Mouse (Mus musculus): ENCODE data around the gene Gm12830.

Gm12830 gene

DNA sequence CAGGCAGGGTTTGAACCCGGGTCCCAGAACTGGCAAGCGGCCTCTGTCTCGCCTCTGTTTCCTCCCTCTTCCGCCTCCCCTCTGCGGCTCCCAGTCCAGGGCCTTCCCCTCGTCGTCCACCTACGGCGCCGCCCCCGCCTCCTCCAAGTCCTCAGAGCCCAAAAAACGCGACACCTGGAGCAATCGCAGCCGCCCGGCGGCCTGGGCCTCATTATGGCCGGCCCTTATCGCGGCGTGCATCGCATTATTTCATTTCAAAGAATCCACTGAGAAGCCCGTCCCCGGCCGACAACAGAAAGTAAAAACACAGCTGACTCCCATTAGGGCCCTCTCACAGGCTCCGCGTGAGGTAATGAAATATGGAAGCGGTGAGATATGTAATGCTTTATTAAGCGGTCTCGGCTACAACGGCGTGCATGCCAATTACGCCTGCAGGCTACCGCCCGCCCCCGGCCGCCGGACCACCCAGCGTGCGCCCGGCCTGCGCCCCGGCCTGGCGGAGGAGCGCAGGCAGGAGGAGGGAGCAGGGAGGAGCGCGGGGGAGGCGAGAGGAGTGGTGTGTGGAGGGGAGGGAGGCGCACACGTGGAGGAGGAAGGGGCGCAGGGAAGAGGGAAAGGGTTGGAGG is at the start of gene Gm12830:
TSS of gene Gm12830 (plus strand) at position 156 of the 626 bp plus-strand sequence.
- no peak for DNase-seq (ENCODE audit: low spot score)

DNA sequence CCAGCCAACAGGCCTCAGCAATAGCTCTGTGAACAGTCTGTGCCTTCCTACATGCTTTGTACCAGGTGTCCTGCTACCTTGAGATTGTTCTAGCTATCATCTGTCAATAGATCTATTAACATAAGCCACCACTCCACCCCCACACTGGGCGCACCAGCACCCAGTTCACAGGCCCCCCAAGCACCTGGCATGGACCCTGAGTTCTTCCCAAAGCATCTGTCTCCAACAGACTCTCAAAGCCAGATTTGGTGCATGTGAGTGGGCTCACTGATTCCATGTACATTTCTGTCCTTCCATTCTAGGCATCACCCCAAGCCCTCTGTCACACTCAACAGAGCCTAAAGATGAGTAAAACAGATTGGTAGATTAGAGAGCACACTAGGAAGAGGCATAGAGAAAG is 48.2 kb upstream of the Gm12830 start:
- no peak for DNase-seq (ENCODE audit: low spot score)

DNA sequence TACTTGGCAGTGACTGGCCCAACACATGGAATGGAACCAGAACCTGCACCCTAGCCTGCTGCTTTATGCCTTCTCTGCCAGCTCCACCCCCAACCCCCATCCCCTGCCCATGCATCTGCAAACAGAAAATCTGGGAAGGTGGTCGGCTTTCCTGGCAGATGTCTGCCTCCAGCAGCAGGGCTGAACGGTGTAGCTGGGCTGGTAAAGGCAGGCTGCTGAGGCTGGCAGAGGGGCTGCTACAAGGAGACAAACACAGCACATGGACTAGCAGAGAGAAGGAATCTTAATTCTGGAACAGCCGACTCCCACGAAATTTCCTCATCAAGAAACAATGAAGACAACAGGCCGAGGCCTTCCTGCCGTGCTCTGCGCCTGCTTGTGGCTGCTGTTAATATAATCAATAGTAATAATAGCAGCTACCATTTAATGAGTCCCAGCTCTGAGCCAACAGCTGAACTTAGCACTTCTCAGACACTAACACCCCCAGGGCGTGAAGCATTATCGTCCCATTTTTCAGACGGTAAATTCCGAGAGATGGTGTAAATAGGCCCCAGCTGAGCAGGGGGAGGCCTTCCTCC is 43.8 kb upstream of the Gm12830 start:
- no peak for DNase-seq (ENCODE audit: low spot score)

DNA sequence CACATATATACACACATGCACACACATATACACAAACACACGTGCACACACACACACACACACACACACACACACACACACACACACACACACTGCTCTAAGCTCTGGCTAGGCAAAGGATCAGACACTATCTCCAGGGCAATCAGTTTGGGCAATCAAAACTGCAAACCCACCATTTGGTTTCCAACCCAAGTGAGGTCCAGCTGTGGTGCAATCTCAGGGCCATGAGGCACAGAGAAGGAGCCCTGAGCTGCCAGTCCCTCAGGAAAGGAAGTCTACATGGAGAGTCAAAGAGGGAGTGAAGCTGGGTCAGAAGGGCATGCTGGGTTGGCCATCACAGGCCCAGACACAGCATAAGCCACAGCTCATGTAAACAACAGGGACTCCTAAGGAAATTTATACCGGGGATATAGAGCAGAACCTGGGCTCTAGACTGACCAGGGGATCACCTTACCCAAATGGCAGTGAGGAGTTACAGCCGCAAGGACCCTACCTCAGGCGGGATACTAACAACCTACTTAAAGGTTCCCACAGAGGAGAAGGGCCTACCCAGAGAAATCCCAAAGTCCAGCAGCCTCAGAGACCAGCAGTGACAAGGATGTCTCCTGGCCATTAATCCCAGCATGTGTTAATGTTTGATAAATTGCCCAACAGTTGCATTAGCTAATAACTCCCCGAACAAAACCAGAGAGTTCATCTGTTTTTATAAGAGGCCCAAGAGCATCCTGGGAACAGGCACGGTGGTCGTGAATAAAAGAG is 42.6 kb upstream of the Gm12830 start:
- DNase-seq (ENCODE audit: low spot score) = no peak

DNA sequence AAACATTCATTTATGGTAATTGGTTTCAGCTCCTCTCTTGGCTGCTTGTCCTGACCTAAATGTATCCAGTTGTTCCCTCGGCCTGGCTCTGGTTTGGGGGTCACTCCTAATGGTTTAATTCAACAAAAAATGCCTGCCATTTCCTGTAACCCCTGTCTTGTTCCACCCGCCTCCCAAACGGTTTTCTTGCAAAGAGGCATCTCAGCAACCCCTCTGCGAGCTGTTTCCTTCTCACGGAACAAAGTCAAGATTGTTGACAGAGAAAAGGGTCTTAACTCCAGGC is 42.1 kb upstream of the Gm12830 start:
- no peak for DNase-seq (ENCODE audit: low spot score)

DNA sequence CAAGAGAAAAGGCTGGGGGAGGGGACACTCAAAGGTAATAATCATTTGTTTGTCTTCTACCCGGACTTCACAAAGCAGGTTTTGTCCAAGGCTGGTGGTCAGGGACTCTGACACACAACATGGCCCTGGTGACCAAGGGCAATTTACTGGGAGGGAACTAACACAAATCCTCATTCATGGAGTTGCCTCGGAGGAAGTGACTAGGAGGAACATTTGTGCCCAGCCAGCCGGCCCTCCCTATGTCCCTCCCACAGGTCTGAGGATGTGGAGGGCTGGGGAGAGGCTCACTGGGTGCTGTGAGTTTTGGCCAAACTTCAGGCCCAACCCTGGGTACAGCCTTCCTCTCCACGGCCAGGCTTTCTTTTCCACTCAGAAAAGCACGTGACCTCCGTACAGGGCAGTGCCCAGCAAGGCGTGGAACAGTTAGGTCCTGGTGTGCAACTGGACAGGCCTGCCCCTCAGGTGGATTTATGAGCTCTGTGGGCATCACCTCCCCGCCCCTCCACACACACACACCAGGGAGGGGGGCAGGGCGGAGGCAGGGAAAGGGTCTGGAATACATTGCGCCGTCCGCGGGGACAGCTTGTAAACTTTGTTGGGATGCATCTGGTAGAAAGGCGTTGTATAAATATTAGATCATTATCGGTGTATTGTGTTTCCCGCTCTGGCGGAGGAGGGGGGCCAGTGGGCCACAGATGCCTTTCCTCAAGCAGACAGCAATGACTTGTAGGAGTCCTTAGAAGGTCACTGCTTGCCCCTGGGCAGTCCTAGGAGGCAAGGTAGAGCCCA is 41.6 kb upstream of the Gm12830 start:
- DNase-seq (ENCODE audit: low spot score) = no peak

DNA sequence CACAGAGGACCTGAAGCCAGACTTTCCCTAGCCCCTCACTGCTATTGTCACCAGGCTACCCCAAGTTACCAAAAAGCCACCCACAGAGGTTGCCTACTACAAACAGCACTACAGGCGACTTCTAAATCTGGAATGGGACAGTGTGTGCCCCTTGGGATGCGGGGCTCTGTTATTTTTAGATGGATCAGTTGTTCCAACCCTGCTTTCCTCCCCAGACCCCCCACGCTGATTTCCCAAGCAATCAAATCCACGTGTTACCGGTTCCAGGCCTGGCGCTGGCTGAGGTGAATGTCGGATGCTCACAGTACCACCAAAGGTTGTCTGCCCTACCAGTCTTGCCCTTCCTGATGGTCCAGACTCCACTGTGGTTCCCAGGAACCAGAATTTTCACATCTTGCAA is 38.7 kb upstream of the Gm12830 start:
- DNase-seq (ENCODE audit: low spot score) = no peak

DNA sequence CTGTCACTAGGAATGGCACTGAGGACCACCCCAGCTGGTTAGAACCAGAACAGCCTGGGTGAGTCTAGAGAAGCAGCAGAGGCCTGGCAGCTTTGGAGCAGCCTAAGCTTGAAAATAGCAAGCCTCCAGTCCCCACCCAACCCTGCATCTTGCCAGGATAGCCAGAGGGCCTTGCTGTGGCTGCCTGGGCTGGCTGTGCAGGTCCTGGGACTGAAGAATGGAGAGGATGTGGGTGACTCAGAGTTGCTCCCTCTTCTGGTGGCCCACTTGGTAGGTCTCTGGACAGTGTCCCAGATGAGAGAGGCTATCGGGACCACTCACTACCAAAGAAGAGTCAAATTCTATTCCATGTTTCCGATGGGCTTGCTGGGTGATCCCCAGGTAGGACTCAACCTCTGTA is 36.8 kb upstream of the Gm12830 start:
- no peak for DNase-seq (ENCODE audit: low spot score)

DNA sequence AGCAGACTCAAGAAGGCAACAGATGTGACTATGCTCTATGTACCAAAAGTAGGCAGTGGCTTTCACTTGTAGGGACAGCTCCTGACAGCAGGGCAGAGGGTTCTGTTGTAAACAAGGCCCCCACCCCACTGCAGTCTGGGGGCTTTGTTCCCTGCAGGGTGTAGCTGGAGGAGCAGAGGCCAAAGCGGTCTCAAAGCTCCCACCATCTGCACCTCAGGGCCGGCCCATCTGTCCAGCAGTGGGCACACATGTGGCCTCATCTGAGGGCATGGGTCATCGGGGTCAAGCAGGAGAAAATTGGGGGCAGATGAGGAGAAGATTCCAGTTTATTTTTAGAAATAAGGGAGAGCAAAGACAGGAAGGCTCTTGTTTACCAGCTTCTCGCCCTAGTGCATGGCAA is 32.7 kb upstream of the Gm12830 start:
- DNase-seq (ENCODE audit: low spot score) = no peak

DNA sequence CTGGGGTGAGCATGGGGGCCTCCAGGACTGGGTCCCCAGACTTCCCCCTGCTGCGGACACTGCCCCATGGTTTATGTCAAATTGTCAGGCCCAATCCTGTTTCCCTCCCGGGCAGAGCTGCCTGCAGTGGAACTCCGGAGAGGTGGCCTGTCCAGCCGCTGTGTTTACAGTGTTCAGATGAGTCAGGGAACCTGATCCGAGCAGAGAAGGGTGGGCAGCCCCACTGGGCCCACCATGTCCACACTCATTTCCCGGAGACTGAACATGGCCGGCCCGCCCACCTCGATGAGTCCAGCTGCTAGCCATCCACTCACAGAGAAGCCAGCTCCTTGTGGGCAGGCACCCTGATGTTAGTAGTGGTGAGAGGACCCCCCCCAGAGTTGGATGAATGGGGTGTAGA is 29.9 kb upstream of the Gm12830 start:
- DNase-seq (ENCODE audit: low spot score) = no peak

DNA sequence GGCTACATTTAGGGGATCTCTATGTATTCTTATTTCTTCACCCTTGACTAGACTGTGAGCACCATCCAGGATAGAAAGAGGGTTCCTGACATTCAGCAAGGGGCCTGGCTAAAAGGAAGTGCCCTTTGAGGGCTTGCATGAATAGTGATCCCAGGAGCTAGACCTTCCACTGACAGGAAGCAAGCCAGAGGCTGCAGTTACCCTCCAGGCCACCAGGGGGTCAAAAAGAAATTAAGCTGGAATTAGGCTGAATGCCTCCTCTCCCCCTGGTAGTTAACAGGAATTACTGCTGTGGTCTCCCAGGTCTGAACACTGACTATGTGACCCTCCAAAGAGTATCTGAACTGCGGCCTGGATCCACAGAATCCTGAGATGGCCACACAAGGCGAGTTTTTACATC is 27.7 kb upstream of the Gm12830 start:
- DNase-seq (ENCODE audit: low spot score) = no peak

DNA sequence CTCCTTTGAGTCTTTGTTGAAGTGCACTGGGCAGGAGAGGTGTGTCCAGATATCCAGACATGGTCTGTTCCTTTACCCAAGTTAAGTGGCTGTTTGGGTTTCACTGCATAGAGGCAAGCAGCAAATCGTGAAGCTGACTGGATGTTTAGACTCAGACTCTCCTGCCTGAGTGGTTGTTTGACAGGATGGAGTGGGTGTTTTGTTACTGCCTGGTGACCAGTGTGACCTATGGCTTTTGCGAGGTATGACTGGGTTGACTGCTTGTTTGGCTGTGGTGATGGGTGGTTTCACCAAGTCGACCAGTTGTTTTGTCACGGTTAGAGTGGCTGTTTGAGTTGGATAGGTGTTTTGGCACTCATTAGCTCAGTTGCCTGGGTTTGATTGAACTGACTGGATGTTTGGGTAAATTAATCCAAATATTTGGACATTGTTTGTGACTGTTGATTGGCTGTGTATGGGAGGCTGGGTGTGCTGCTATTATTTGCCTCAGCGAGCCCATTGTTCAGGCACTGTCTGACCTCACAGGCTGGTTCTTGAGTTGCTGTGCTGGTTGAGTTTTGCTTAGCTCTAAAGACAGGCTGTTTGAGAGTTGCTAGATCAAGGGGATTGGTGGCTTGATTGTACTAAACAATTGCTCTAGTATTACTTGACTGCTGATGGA is 24.1 kb upstream of the Gm12830 start:
- DNase-seq (ENCODE audit: low spot score) = no peak

DNA sequence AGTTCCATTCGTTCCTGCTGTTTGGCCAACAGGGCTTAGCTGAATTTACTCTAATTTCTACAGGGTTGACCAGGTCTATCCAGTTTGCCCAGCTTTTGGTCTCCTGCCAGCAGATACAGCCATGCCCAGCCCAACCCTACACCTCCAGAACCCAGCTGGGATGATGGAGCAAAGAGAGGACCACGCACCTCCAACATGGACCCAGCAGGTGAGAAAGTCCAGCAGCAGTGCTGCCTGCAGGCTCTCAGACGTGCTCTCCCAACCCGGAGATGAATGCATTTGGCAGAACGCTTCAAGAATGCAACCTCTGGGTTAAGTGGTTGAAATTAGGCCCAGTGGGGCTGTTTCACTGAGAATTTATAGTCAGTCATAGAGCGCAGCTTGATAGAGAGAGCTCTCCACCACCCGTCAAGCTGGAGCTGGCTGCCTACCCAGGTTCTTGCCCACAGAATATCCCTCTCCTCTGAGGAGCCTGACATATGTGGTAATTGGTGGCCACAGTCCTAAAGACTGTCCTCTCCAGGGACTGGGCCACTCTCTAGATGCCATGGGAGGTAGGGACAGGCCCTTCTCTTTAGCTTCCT is 23.4 kb upstream of the Gm12830 start:
- DNase-seq (ENCODE audit: low spot score) = no peak

DNA sequence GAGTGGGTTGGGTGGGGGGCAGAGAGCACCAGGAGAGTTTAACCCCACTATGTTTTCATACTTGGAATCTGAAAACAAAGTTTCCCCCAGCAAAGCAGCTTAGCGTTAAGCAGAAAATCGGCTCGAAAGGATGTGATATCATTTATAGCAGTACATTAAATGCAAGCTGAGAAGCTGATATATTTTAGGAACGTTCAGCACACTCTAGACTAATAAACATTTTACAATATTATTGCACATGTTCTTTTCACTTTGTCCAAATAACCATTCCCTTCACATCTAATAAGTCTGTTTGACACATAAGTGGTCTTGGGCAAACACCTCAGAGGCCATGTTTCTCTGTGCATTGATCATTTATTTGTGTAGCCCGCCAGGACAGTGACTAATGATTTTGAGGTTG is 17.4 kb upstream of the Gm12830 start:
- no peak for DNase-seq (ENCODE audit: low spot score)

DNA sequence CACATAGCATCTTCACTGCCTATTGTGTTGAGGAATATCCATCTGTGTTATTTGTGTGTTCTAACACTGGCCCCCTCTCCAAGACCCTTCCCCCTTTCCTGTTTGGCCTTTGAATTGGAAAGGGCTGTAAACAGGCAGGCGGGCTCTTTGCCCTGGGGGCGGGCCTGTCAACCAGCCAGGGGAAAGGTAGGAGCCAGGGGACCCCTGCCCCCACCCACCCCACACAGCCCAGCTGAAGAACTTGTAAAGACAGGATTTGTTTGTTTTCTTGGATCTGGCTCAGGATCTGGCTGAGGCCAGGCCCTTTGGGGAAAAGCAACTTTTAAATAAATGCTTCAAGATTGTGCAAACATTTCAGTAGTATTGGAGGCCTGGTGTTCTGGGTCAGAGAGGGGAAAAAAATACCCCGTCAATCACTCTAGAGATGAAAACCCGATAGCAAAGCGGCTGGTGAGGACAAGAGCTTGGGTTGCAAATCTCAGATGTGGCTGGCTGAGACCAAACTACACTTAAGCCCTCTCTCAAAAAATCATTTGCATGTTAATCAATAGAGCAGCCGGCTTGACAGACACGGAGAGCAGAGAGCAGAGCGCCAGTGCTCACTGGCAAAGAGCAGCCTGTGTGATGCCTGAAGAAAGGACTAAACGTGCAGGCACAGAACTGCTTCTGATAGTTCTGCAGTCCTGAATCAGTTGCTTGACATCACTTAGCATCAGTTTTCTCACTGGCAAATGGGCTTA is 2.4 kb upstream of the Gm12830 start:
- no peak for DNase-seq (ENCODE audit: low spot score)

DNA sequence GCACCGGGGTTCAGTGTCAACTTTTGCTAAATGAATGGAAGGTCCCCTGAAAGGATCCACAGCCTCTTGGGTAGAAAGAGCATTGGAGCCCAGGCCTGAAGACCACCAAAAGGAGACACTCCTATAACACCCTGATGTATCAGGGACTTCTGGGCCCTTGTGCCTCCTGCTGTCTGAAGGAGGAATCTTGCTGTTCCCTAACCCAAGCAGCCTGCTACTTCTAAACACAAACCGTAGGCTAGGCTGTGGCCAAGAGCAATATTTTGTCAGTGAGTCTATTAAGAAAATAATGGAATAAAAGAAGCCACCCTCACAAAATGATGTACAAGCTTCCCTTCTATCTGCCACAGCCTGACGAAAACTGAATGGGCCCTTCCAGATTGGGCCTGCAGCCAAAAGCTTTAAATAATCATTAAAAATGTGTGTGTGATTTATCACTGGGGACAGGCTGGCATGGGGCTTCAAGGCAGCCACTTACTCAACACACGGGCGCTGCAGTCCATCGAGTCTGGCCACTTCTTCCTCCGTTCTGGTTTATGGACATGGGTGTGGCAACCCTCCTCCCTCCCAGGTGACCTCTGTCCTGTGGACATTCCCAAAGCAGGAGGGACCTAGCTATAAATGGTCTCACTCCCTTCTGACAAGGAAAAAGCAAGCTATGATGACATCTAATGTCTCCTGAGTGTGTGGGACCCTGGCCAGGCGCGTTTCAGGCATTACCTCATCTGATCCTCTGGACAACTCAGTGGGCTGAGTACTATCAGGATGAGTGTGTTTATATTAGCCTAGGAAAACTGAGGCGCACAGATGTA is 13.5 kb downstream of the Gm12830 start:
- no peak for DNase-seq (ENCODE audit: low spot score)

DNA sequence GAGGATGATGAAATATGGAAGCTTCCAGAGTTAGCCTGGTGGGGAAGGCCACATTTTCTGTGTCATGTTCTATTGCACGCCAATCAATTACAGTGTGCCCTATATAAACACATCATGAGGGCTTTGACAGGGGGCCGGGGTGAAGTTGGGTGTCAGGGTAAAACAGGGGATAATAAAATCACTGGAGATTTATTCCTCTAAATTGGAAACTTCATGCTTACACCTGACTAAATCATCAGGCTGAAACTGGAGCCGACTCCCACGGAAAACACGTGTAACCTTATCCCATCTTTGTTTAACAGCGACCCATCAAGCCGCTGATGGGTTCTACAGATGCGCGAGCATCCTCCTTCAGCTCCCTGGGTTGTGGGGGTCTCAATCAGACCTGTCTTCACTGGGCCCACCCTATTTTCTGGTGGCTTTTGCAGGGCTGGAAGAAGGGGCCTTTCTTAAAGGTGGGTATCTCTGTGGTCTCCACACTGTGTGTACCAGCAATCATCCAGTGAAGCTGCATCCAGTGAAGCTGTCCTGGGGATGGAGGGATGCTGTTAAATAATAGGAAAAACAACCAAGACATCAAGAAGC is 19.9 kb downstream of the Gm12830 start:
- no peak for DNase-seq (ENCODE audit: low spot score)

DNA sequence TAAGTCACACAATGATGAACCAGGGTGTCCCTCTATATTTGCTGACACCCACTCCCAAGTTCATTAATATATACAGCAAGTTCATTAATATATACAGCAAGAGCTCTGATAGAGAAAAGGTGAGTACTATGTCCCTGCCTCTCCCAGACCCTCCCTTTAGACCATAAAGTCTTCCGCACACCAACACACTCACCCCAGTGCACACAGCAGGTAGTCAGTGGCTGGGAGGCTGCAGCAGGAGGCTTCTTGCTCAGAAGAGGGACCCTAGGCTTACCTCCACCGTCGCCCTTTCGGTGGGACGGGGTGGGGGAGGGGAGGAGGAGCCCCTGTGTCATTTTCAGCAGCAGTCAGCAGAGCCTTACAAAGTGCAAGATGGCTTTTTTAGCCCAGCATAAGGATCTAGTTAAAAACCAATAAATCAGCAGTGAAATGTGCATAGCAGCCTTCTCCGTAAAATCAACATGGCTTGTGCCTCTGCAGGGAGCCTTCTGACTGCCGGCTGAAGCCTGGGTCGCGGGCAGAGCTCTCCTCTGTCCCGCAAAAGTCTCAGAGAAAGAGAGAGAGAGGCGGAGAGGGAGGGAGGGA is 20.9 kb downstream of the Gm12830 start:
- no peak for DNase-seq (ENCODE audit: low spot score)

DNA sequence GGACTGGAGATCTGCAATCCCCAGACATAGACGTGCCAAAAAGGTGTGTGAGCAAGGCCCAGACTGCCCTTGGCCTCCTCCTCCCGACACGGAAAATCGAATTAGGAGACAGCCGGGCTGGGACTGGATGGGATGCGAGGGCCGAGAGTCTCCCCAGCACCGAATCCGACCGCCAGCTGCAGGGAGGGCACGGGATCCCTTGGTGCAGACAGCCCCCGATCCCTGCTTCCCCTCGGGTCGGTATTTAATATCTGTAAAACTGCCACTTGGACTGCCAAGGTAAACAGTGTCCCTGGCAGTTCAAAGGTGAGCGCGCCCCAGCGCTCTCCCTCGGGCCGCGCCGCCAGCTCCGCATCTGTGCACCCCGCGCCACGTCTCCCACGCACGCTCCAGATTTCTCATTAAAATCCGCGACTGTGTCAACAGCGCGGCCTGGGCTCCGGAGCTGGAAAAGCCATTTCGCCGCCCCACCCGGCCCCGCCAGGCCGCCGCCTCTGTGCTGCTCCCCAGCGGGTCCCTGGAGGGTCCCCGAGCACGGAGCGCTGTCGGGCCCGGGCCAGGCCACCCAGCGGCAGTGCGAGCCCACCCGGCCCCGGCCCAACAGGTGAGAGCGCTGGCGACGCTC is 21.7 kb downstream of the Gm12830 start:
- no peak for DNase-seq (ENCODE audit: low spot score)
